Mouse (Mus musculus): ENCODE data around the gene Tns1.

GRCm38 (mm10) chr1:73978576-73978975, 145.7 kb downstream of the Tns1 start:
- TF ChIP-seq POLR2A (IDR thresholded peaks at IDR 0.05; ENCODE audit: borderline replicate concordance, extremely low read depth, low read depth, low read length) (no peak), CTCF (IDR thresholded peaks at IDR 0.05; ENCODE audit: insufficient read depth, low read length) (no peak)

Data from lung, adult 2 months (tissue).